Mouse (Mus musculus): ENCODE measurements at regions not wholly inside any gene's neighbourhood (a gene's known extent, or its start where the extent isn't known, plus 50 kb on each side); places are given as distances from the start of the nearest gene placed in this dataset.

- 83% methylated on average over 2 of the region's 3 CpGs for WGBS
- no peak overlapping the region for H3K4me2 ChIP-seq (ENCODE audit: low read depth, low read length, severe bottlenecking)
- no peaks in the 10 kb centered on the region for H3K9me3 ChIP-seq (ENCODE audit: control insufficient read depth, low read length)
- H3K36me3 ChIP-seq (ENCODE audit: control insufficient read depth, insufficient read depth, low read length) = no peaks in the 10 kb centered on the region
- H3K27me3 ChIP-seq (ENCODE audit: control insufficient read depth, insufficient read depth, low read length) = no peaks in the 10 kb centered on the region
- H3K4me1 ChIP-seq (replicated peaks; ENCODE audit: control insufficient read depth, insufficient read depth, low read length) = peaks cover 7% of the 10 kb centered on the region; the same call in 1 of the 2 replicates
- H3K4me3 ChIP-seq (ENCODE audit: low read depth, low read length) = no peak overlapping the region
- H3K9ac ChIP-seq (ENCODE audit: low read length) = no peak overlapping the region
- ATAC-seq (replicated peaks; ENCODE audit: low FRiP score) = no peak
- no peak for DNase-seq (ENCODE audit: low spot score)
- H3K27ac ChIP-seq (ENCODE audit: low read depth, low read length) = no peak overlapping the region
Observed at GRCm38 (mm10) chr9:120864410-120864809, 64.6 kb upstream of the Ctnnb1 start.

GRCm38 (mm10) chr9:120866251-120866650 is 62.8 kb upstream of the Ctnnb1 start:
- no peak overlapping the region for H3K4me3 ChIP-seq (ENCODE audit: low read depth, low read length)
- DNase-seq (ENCODE audit: low spot score) (no peak), ATAC-seq (replicated peaks; ENCODE audit: low FRiP score) (no peak)
- H3K4me1 ChIP-seq (replicated peaks; ENCODE audit: control insufficient read depth, insufficient read depth, low read length) = peaks cover 11% of the 10 kb centered on the region; the same call in 1 of the 2 replicates
- 71% methylated on average over 5 of the region's 5 CpGs for WGBS
- H3K9me3 ChIP-seq (ENCODE audit: control insufficient read depth, low read length) = no peaks in the 10 kb centered on the region
- H3K27me3 ChIP-seq (ENCODE audit: control insufficient read depth, insufficient read depth, low read length) = no peaks in the 10 kb centered on the region
- no peak overlapping the region for H3K9ac ChIP-seq (ENCODE audit: low read length)
- no peaks in the 10 kb centered on the region for H3K36me3 ChIP-seq (ENCODE audit: control insufficient read depth, insufficient read depth, low read length)
- H3K27ac ChIP-seq (ENCODE audit: low read depth, low read length) = no peak overlapping the region
- H3K4me2 ChIP-seq (ENCODE audit: low read depth, low read length, severe bottlenecking) = no peak overlapping the region

- H3K4me1 ChIP-seq (replicated peaks; ENCODE audit: control insufficient read depth, insufficient read depth, low read length) = peaks cover 9% of the 10 kb centered on the region; the same call in 1 of the 2 replicates
- H3K4me2 ChIP-seq (ENCODE audit: low read depth, low read length, severe bottlenecking) = no peak overlapping the region
- no peak overlapping the region for H3K9ac ChIP-seq (ENCODE audit: low read length)
- no peaks in the 10 kb centered on the region for H3K36me3 ChIP-seq (ENCODE audit: control insufficient read depth, insufficient read depth, low read length)
- ATAC-seq (replicated peaks; ENCODE audit: low FRiP score) (no peak), DNase-seq (ENCODE audit: low spot score) (peak; percentile 61)
- H3K27me3 ChIP-seq (ENCODE audit: control insufficient read depth, insufficient read depth, low read length) = no peaks in the 10 kb centered on the region
- no peak overlapping the region for H3K27ac ChIP-seq (ENCODE audit: low read depth, low read length)
- 45% methylated on average over 4 of the region's 4 CpGs for whole genome bisulfite sequencing
- no peaks in the 10 kb centered on the region for H3K9me3 ChIP-seq (ENCODE audit: control insufficient read depth, low read length)
- H3K4me3 ChIP-seq (ENCODE audit: low read depth, low read length) = no peak overlapping the region
Observed at GRCm38 (mm10) chr9:120866709-120867108, 62.3 kb upstream of the Ctnnb1 start.

GRCm38 (mm10) chr9:120867861-120868260 is 61.2 kb upstream of the Ctnnb1 start:
- H3K4me1 ChIP-seq (replicated peaks; ENCODE audit: control insufficient read depth, insufficient read depth, low read length) = peaks cover 5% of the 10 kb centered on the region; the same call in 1 of the 2 replicates
- H3K9ac ChIP-seq (ENCODE audit: low read length) = no peak overlapping the region
- H3K36me3 ChIP-seq (ENCODE audit: control insufficient read depth, insufficient read depth, low read length) = no peaks in the 10 kb centered on the region
- H3K4me3 ChIP-seq (ENCODE audit: low read depth, low read length) = no peak overlapping the region
- 73% methylated on average over 2 of the region's 2 CpGs for WGBS
- no peak overlapping the region for H3K27ac ChIP-seq (ENCODE audit: low read depth, low read length)
- no peak overlapping the region for H3K4me2 ChIP-seq (ENCODE audit: low read depth, low read length, severe bottlenecking)
- no peaks in the 10 kb centered on the region for H3K9me3 ChIP-seq (ENCODE audit: control insufficient read depth, low read length)
- ATAC-seq (replicated peaks; ENCODE audit: low FRiP score) (no peak), DNase-seq (ENCODE audit: low spot score) (no peak)
- H3K27me3 ChIP-seq (ENCODE audit: control insufficient read depth, insufficient read depth, low read length) = no peaks in the 10 kb centered on the region

GRCm38 (mm10) chr9:120868330-120868729 is 60.7 kb upstream of the Ctnnb1 start:
- Histone ChIP-seq H3K27ac (ENCODE audit: low read depth, low read length) (no peak overlapping the region), H3K4me3 (ENCODE audit: low read depth, low read length) (no peak overlapping the region), H3K4me2 (ENCODE audit: low read depth, low read length, severe bottlenecking) (no peak overlapping the region), H3K36me3 (ENCODE audit: control insufficient read depth, insufficient read depth, low read length) (no peaks in the 10 kb centered on the region), H3K4me1 (replicated peaks; ENCODE audit: control insufficient read depth, insufficient read depth, low read length) (peaks cover 5% of the 10 kb centered on the region; the same call in 1 of the 2 replicates), H3K9ac (ENCODE audit: low read length) (no peak overlapping the region), H3K9me3 (ENCODE audit: control insufficient read depth, low read length) (no peaks in the 10 kb centered on the region), H3K27me3 (ENCODE audit: control insufficient read depth, insufficient read depth, low read length) (no peaks in the 10 kb centered on the region)
- WGBS = 90% methylated on average over 4 of the region's 4 CpGs
- DNase-seq (ENCODE audit: low spot score) (no peak), ATAC-seq (replicated peaks; ENCODE audit: low FRiP score) (no peak)

GRCm38 (mm10) chr9:120869432-120870081 is 59.5 kb upstream of the Ctnnb1 start:
- 0 out of 2 replicates have a peak, but pooled peaks have one; percentile 32 for ATAC-seq (replicated peaks; ENCODE audit: low FRiP score)
- WGBS = 56% methylated on average over 19 of the region's 19 CpGs

GRCm38 (mm10) chr9:120873293-120873692 is 55.7 kb upstream of the Ctnnb1 start:
- no peak overlapping the region for H3K4me3 ChIP-seq (ENCODE audit: low read depth, low read length)
- WGBS = 96% methylated on average over 3 of the region's 3 CpGs
- H3K9me3 ChIP-seq (ENCODE audit: control insufficient read depth, low read length) = no peaks in the 10 kb centered on the region
- H3K4me2 ChIP-seq (ENCODE audit: low read depth, low read length, severe bottlenecking) = no peak overlapping the region
- no peak overlapping the region for H3K9ac ChIP-seq (ENCODE audit: low read length)
- H3K27me3 ChIP-seq (ENCODE audit: control insufficient read depth, insufficient read depth, low read length) = no peaks in the 10 kb centered on the region
- ATAC-seq (replicated peaks; ENCODE audit: low FRiP score) = no peak
- H3K36me3 ChIP-seq (ENCODE audit: control insufficient read depth, insufficient read depth, low read length) = no peaks in the 10 kb centered on the region
- H3K27ac ChIP-seq (ENCODE audit: low read depth, low read length) = no peak overlapping the region
- DNase-seq (ENCODE audit: low spot score) = no peak
- H3K4me1 ChIP-seq (replicated peaks; ENCODE audit: control insufficient read depth, insufficient read depth, low read length) = peaks cover 7% of the 10 kb centered on the region; the same call in 1 of the 2 replicates

More at GRCm38 (mm10) chr9:120869432-120870081, 59.5 kb upstream of the Ctnnb1 start:
- Histone ChIP-seq H3K9me3 (ENCODE audit: control insufficient read depth, low read length) (no peaks in the 10 kb centered on the region), H3K27ac (ENCODE audit: low read depth, low read length) (peak overlapping the region; percentile 20; the same call in 1 of the 2 replicates), H3K4me3 (ENCODE audit: low read depth, low read length) (no peak overlapping the region), H3K27me3 (ENCODE audit: control insufficient read depth, insufficient read depth, low read length) (no peaks in the 10 kb centered on the region), H3K9ac (ENCODE audit: low read length) (no peak overlapping the region; the same call in 1 of the 2 replicates), H3K4me2 (ENCODE audit: low read depth, low read length, severe bottlenecking) (no peak overlapping the region), H3K4me1 (replicated peaks; ENCODE audit: control insufficient read depth, insufficient read depth, low read length) (peaks cover 5% of the 10 kb centered on the region; the same call in 1 of the 2 replicates), H3K36me3 (ENCODE audit: control insufficient read depth, insufficient read depth, low read length) (no peaks in the 10 kb centered on the region)
- no peak for DNase-seq (ENCODE audit: low spot score)

GRCm38 (mm10) chr9:120874416-120874976 is 54.5 kb upstream of the Ctnnb1 start:
- ATAC-seq (replicated peaks; ENCODE audit: low FRiP score) = no peak

More at GRCm38 (mm10) chr9:120874416-120874976, 54.5 kb upstream of the Ctnnb1 start:
- H3K27me3 ChIP-seq (ENCODE audit: control insufficient read depth, insufficient read depth, low read length) = no peaks in the 10 kb centered on the region
- no peak overlapping the region for H3K27ac ChIP-seq (ENCODE audit: low read depth, low read length)
- WGBS = 93% methylated on average over 5 of the region's 5 CpGs
- no peak overlapping the region for H3K4me3 ChIP-seq (ENCODE audit: low read depth, low read length)
- no peak overlapping the region for H3K4me2 ChIP-seq (ENCODE audit: low read depth, low read length, severe bottlenecking)
- no peak for DNase-seq (ENCODE audit: low spot score)
- H3K9me3 ChIP-seq (ENCODE audit: control insufficient read depth, low read length) = no peaks in the 10 kb centered on the region
- H3K9ac ChIP-seq (ENCODE audit: low read length) = no peak overlapping the region
- peaks cover 7% of the 10 kb centered on the region; the same call in 1 of the 2 replicates for H3K4me1 ChIP-seq (replicated peaks; ENCODE audit: control insufficient read depth, insufficient read depth, low read length)
- no peaks in the 10 kb centered on the region for H3K36me3 ChIP-seq (ENCODE audit: control insufficient read depth, insufficient read depth, low read length)
